Comparison of ENCODE assay signal across 32 mouse cellular contexts in genomic region chr11:43059437-43059970, GRCm38 (mm10). TPM values are rescaled to one million over a fixed set of nuclear protein-coding genes. Genes with fewer than 3 reads are reported as not detected.
A peak's percentile ranks its signal among the peaks of the same experiment; 100 is the strongest.
DNase-seq lines count a peak whose midpoint lies in the region; ATAC-seq and TF ChIP-seq lines count a peak whose summit lies in the region.
"Had no signal": no experiment of that assay in that cellular context is flagged by ENCODE, and none has a peak within 500 bp of the region (broad histone marks: within the 10 kb centered on the region; RNA-seq: fewer than 3 reads in every experiment).

No protein-coding gene starts in this region.

- 18% methylated on average over 5 of the region's 5 CpGs for WGBS in forebrain, embryonic 15.5 days
- 14% methylated on average over 5 of the region's 5 CpGs for WGBS in forebrain, embryonic 13.5 days
- 14% methylated on average over 5 of the region's 5 CpGs for WGBS in midbrain, embryonic 16.5 days
- 33% methylated on average over 5 of the region's 5 CpGs for WGBS in midbrain, embryonic 10.5 days

- H3K27me3 ChIP-seq in forebrain, embryonic 15.5 days, result no peaks in the 10 kb centered on the region
- H3K27me3 ChIP-seq in forebrain, embryonic 13.5 days, result no peaks in the 10 kb centered on the region
- no peaks in the 10 kb centered on the region for H3K27me3 ChIP-seq in midbrain, embryonic 16.5 days (ENCODE audit: control insufficient read depth, insufficient read depth, low read depth, low read length)
- no peaks in the 10 kb centered on the region for H3K27me3 ChIP-seq in midbrain, embryonic 10.5 days (ENCODE audit: low read depth, poor library complexity, severe bottlenecking)
- H3K27me3 ChIP-seq: heart, embryonic 13.5 days; megakaryocyte, embryonic 14.5 days; midbrain, embryonic 15.5 days; neural tube, embryonic 13.5 days had no signal

- H3K9ac ChIP-seq in forebrain, embryonic 15.5 days (replicated peaks), result no peak overlapping the region
- H3K9ac ChIP-seq in forebrain, embryonic 13.5 days, result no peak overlapping the region
- no peak overlapping the region for H3K9ac ChIP-seq in midbrain, embryonic 16.5 days (ENCODE audit: low read depth, low read length)
- H3K9ac ChIP-seq: heart, embryonic 13.5 days; liver, embryonic 14.5 days; lung, embryonic 14.5 days; midbrain, embryonic 15.5 days; neural tube, embryonic 13.5 days had no signal

- no peaks in the 10 kb centered on the region for H3K36me3 ChIP-seq in forebrain, embryonic 15.5 days
- no peaks in the 10 kb centered on the region for H3K36me3 ChIP-seq in forebrain, embryonic 13.5 days (ENCODE audit: poor library complexity, severe bottlenecking)
- no peaks in the 10 kb centered on the region for H3K36me3 ChIP-seq in midbrain, embryonic 16.5 days (ENCODE audit: control insufficient read depth, insufficient read depth, low read length)
- H3K36me3 ChIP-seq in midbrain, embryonic 10.5 days, result no peaks in the 10 kb centered on the region
- H3K36me3 ChIP-seq: embryonic facial prominence, embryonic 10.5 days; heart, embryonic 13.5 days; midbrain, embryonic 15.5 days; neural tube, embryonic 13.5 days had no signal

- no peak for TF ChIP-seq CTCF in brain, embryonic 14.5 days (IDR thresholded peaks at IDR 0.05; ENCODE audit: borderline replicate concordance, extremely low read depth, insufficient read depth, insufficient read length)

- ATAC-seq in forebrain, embryonic 15.5 days (replicated peaks), result peak; percentile 46
- no peak for ATAC-seq in forebrain, embryonic 13.5 days
- ATAC-seq in midbrain, embryonic 16.5 days, result no peak
- ATAC-seq in megakaryocyte-erythroid progenitor cell, adult 5-6 weeks (replicated peaks; ENCODE audit: low FRiP score, low TSS enrichment, poor library complexity, severe bottlenecking), result no peak
- ATAC-seq: CD4-positive, CD25-positive, alpha-beta regulatory T cell, adult 4 months; hindbrain, postnatal 0 days; intestine, postnatal 0 days; midbrain, embryonic 15.5 days had no signal

- H3K9me3 ChIP-seq in forebrain, embryonic 15.5 days, result no peaks in the 10 kb centered on the region
- no peaks in the 10 kb centered on the region for H3K9me3 ChIP-seq in forebrain, embryonic 13.5 days (replicated peaks)
- H3K9me3 ChIP-seq in midbrain, embryonic 16.5 days (replicated peaks; ENCODE audit: control insufficient read depth, low read length, poor library complexity, severe bottlenecking), result no peaks in the 10 kb centered on the region
- no peaks in the 10 kb centered on the region for H3K9me3 ChIP-seq in midbrain, embryonic 10.5 days (replicated peaks)
- H3K9me3 ChIP-seq: embryonic facial prominence, embryonic 10.5 days; heart, embryonic 13.5 days; megakaryocyte, embryonic 14.5 days; midbrain, embryonic 15.5 days; neural tube, embryonic 13.5 days had no signal

- H3K4me2 ChIP-seq in forebrain, embryonic 15.5 days (replicated peaks), result no peak overlapping the region
- no peak overlapping the region for H3K4me2 ChIP-seq in forebrain, embryonic 13.5 days
- no peak overlapping the region for H3K4me2 ChIP-seq in midbrain, embryonic 16.5 days (ENCODE audit: low read length)
- H3K4me2 ChIP-seq: heart, embryonic 13.5 days; lung, embryonic 14.5 days; midbrain, embryonic 15.5 days; neural tube, embryonic 13.5 days had no signal

- H3K4me3 ChIP-seq in forebrain, embryonic 15.5 days, result no peak overlapping the region
- H3K4me3 ChIP-seq in forebrain, embryonic 13.5 days, result no peak overlapping the region
- H3K4me3 ChIP-seq in midbrain, embryonic 16.5 days (ENCODE audit: low read depth, low read length), result no peak overlapping the region
- H3K4me3 ChIP-seq in midbrain, embryonic 10.5 days, result no peak overlapping the region
- H3K4me3 ChIP-seq: embryonic facial prominence, embryonic 10.5 days; heart, adult 2 months; heart, embryonic 13.5 days; megakaryocyte, embryonic 14.5 days; midbrain, embryonic 15.5 days; myocyte; neural tube, embryonic 13.5 days had no signal

- H3K4me1 ChIP-seq in forebrain, embryonic 15.5 days, result peaks cover 20% of the 10 kb centered on the region
- peaks cover 3% of the 10 kb centered on the region; the same call in 1 of the 2 replicates for H3K4me1 ChIP-seq in forebrain, embryonic 13.5 days
- H3K4me1 ChIP-seq in midbrain, embryonic 16.5 days (ENCODE audit: control insufficient read depth, insufficient read depth, low read length), result no peaks in the 10 kb centered on the region
- H3K4me1 ChIP-seq in midbrain, embryonic 10.5 days, result no peaks in the 10 kb centered on the region
- H3K4me1 ChIP-seq: embryonic facial prominence, embryonic 10.5 days; heart, embryonic 13.5 days; megakaryocyte, embryonic 14.5 days; midbrain, embryonic 15.5 days; neural tube, embryonic 13.5 days had no signal

- no peak for TF ChIP-seq POLR2A in brain, embryonic 14.5 days (IDR thresholded peaks at IDR 0.05; ENCODE audit: borderline replicate concordance, extremely low read depth, insufficient read depth, insufficient read length, poor library complexity, severe bottlenecking)

- peak overlapping the region; percentile 46; the same call in 1 of the 2 replicates for H3K27ac ChIP-seq in forebrain, embryonic 15.5 days (replicated peaks)
- no peak overlapping the region for H3K27ac ChIP-seq in forebrain, embryonic 13.5 days
- 0 out of 2 replicates have a peak overlapping the region, but pooled peaks have one; percentile 26 for H3K27ac ChIP-seq in midbrain, embryonic 16.5 days (ENCODE audit: low read length)
- H3K27ac ChIP-seq in midbrain, embryonic 10.5 days (replicated peaks), result no peak overlapping the region
- H3K27ac ChIP-seq: embryonic facial prominence, embryonic 10.5 days; heart, adult 2 months; heart, embryonic 13.5 days; hindbrain, postnatal 0 days; liver, embryonic 14.5 days; midbrain, embryonic 15.5 days; neural tube, embryonic 13.5 days had no signal

- DNase-seq in midbrain, embryonic 10.5 days (ENCODE audit: low spot score), result no peak
- peak; percentile 60 for DNase-seq in brain, embryonic 14.5 days (ENCODE audit: low read depth)
- peak; percentile 21 to 34 for DNase-seq in right cerebral cortex, postnatal 10 days (ENCODE audit: low spot score in 2 of 2)
- no peak for DNase-seq in ovary, adult 18-20 months (ENCODE audit: low spot score)
- DNase-seq: adrenal gland, adult 8-10 months; cerebellum, adult 9-10 months; gastrocnemius, postnatal 36 days; heart, adult 2 months; heart, postnatal 14 days; kidney, postnatal 25 days; lung, embryonic 14.5 days; lung, postnatal 36 days; thymus, adult 2 months; thymus, postnatal 4 days had no signal

RNA-seq across cellular contexts. Expression of gene Gm9972, which starts 24.0 kb away (rescaled TPM):
- not detected in 2 replicates for polyA plus RNA-seq in forebrain, embryonic 15.5 days (2015; fragmentation: Nextera tagmentation; extraction: Ambion mirVana)
- polyA plus RNA-seq in forebrain, embryonic 13.5 days (2015; fragmentation: Nextera tagmentation; extraction: Ambion mirVana), result 0.10 TPM in 1 of 2 replicates, not detected in the other
- polyA plus RNA-seq in midbrain, embryonic 16.5 days (2015; fragmentation: Nextera tagmentation; extraction: Ambion mirVana), result not detected in 2 replicates
- not detected in 2 replicates for polyA plus RNA-seq in midbrain, embryonic 10.5 days (2016; fragmentation: Nextera tagmentation; extraction: Ambion mirVana)
- not detected in 2 replicates for polyA plus RNA-seq in brain, embryonic 14.5 days (2012; rRNA removed)
- not detected in 2 replicates for total RNA-seq in megakaryocyte-erythroid progenitor cell, adult 5-6 weeks (2014; fragmentation: Nextera tagmentation)
- not detected in 2 replicates for total RNA-seq in megakaryocyte-erythroid progenitor cell, adult 5-6 weeks (2017)
- total RNA-seq: adrenal gland, adult 8-10 months; ES-E14; gastrocnemius, adult 18-20 months; gastrocnemius, postnatal 36 days; heart, adult 2 months; heart, postnatal 14 days; hindbrain, postnatal 0 days; left cerebral cortex, postnatal 25 days had no signal
- polyA plus RNA-seq: CD4-positive, CD25-positive, alpha-beta regulatory T cell, adult 4 months; embryonic facial prominence, embryonic 10.5 days; heart, adult 2 months; heart, embryonic 13.5 days; hindbrain, embryonic 11.5 days; hindbrain, postnatal 0 days; intestine, postnatal 0 days; liver, embryonic 14.5 days; lung, embryonic 14.5 days; midbrain, embryonic 15.5 days; myocyte; neural tube, embryonic 13.5 days; thymus, adult 2 months had no signal

Comparison
In these comparisons a context has a peak if more than half of its experiments do, and no peak if none do; other contexts are left out.
1. H3K27ac ChIP-seq: peak in forebrain, embryonic 15.5 days (single experiment) and midbrain, embryonic 16.5 days (single experiment); none in forebrain, embryonic 13.5 days (single experiment) and midbrain, embryonic 10.5 days (single experiment).
2. DNase-seq: peak in brain, embryonic 14.5 days (single experiment) and right cerebral cortex, postnatal 10 days (2 of 2); none in midbrain, embryonic 10.5 days (single experiment) and ovary, adult 18-20 months (single experiment).